Mouse (Mus musculus) forebrain, embryonic 12.5 days (tissue): ENCODE data around the gene Xkr8. TPM values are rescaled to one million over a fixed set of nuclear protein-coding genes. Genes with fewer than 3 reads are reported as not detected.

ENCODE experiments used
- polyA plus RNA-seq: library from polyadenylated mRNA; unstranded; fragments of >200 nt; fragmentation: Nextera tagmentation; extraction: Ambion mirVana; gene quantifications from 2 replicates; pipeline ENCODE4 v1.2.1, GENCODE M21; 2016

Xkr8 gene
- polyA plus RNA-seq, 1 experiment from 2014 or later: 5.4 TPM

Other genes starting within 250 kb of the Xkr8 start
- gene Sesn2, start 222.0 kb downstream of the Xkr8 start, polyA plus RNA-seq: 7.6 and 11.3 TPM in 2 replicates
- 1,084 and 1,150 TPM in 2 replicates for gene Atpif1, start 198.9 kb downstream of the Xkr8 start, polyA plus RNA-seq
- 188 and 201 TPM in 2 replicates for gene Dnajc8, start 197.0 kb downstream of the Xkr8 start, polyA plus RNA-seq
- gene Ptafr, start 168.5 kb downstream of the Xkr8 start, polyA plus RNA-seq: 0.40 and 0.45 TPM in 2 replicates
- 25.5 and 28.4 TPM in 2 replicates for gene Eya3, start 93.6 kb downstream of the Xkr8 start, polyA plus RNA-seq
- gene Smpdl3b, start 24.7 kb upstream of the Xkr8 start, polyA plus RNA-seq: 3.2 and 4.1 TPM in 2 replicates
- gene Rpa2, start 35.8 kb upstream of the Xkr8 start, polyA plus RNA-seq: 136 and 143 TPM in 2 replicates
- gene Themis2, start 63.8 kb upstream of the Xkr8 start, polyA plus RNA-seq: 0.29 and 0.67 TPM in 2 replicates
- 73.7 and 74.7 TPM in 2 replicates for gene Ppp1r8, start 110.6 kb upstream of the Xkr8 start, polyA plus RNA-seq
- gene Stx12, start 152.0 kb upstream of the Xkr8 start, polyA plus RNA-seq: 93.7 and 94.7 TPM in 2 replicates
- gene Fam76a, start 190.0 kb upstream of the Xkr8 start, polyA plus RNA-seq: 30.3 and 31.3 TPM in 2 replicates
- 0.12 and 0.20 TPM in 2 replicates for gene Fgr, start 241.5 kb upstream of the Xkr8 start, polyA plus RNA-seq